Mouse (Mus musculus) thymus, adult 2 months (tissue): Measurements from ENCODE around the gene Mlana.

ENCODE experiments used
- CTCF ChIP-seq: fragments of 200-500 bp; IDR thresholded peaks from 2 replicates; pipeline ENCODE4 v1.5.1; 2012; ENCODE audit warnings: mild to moderate bottlenecking, control low read depth, low read length, moderate library complexity, borderline replicate concordance; ENCODE audit not compliant: control insufficient read depth, poor library complexity, insufficient read depth; ENCODE audit errors: extremely low read depth
- POLR2A ChIP-seq: fragments of 200-500 bp; IDR thresholded peaks from 2 replicates; pipeline ENCODE4 v1.6.1; 2012; ENCODE audit warnings: mild to moderate bottlenecking, low read length, control low read depth, moderate library complexity; ENCODE audit not compliant: control insufficient read depth, poor library complexity, insufficient read depth; ENCODE audit errors: extremely low read depth

GRCm38 (mm10) chr19:29666164-29666563, 31.5 kb upstream of the Mlana start:
- TF ChIP-seq CTCF (no peak), POLR2A (no peak)
